Mouse (Mus musculus) layer of hippocampus, adult 18-20 months (tissue): ENCODE data around the gene Sgf29. TPM values are rescaled to one million over a fixed set of nuclear protein-coding genes. Genes with fewer than 3 reads are reported as not detected.

Source experiments
- DNase-seq, 2 experiments: peaks; one replicate each; pipeline ENCODE4 v3.0.0; 2022; ENCODE audit warnings: low spot score in 2 of 2
- total RNA-seq, 2 experiments: library from RNA; stranded (reverse); gene quantifications; 2 replicates each; pipeline ENCODE4 v1.2.3; 2021

Gene Sgf29
- total RNA-seq, 2 experiments from 2014 or later = 26.1 to 33.5 TPM

- DNase-seq = peak in 1 of 2 experiments; percentile 37
Observed at GRCm38 (mm10) chr7:126702861-126703756, 54.0 kb downstream of the Sgf29 start.

- peak in 1 of 2 experiments; percentile 48 for DNase-seq
Observed at GRCm38 (mm10) chr7:126703757-126704077, 54.6 kb downstream of the Sgf29 start.

- peak; percentile 90 to 94 for DNase-seq
Observed at GRCm38 (mm10) chr7:126704121-126704980, 55.2 kb downstream of the Sgf29 start.

- DNase-seq = no peak
Observed at GRCm38 (mm10) chr7:126707442-126708174, 58.5 kb downstream of the Sgf29 start, which contains the start of gene Coro1a. Coro1a (minus strand) TSS chr7:126707787.

GRCm38 (mm10) chr7:126708175-126708952, 59.3 kb downstream of the Sgf29 start:
- no peak for DNase-seq

- DNase-seq = no peak
Observed at GRCm38 (mm10) chr7:126710266-126710665, 61.2 kb downstream of the Sgf29 start.

- DNase-seq = no peak
Observed at GRCm38 (mm10) chr7:126711910-126712309, 62.8 kb downstream of the Sgf29 start.

GRCm38 (mm10) chr7:126715679-126716078, 66.6 kb downstream of the Sgf29 start:
- no peak for DNase-seq

GRCm38 (mm10) chr7:126717566-126717965, 68.5 kb downstream of the Sgf29 start:
- no peak for DNase-seq

- DNase-seq = peak in 1 of 2 experiments; percentile 49
Observed at GRCm38 (mm10) chr7:126718787-126719337, 69.8 kb downstream of the Sgf29 start.

GRCm38 (mm10) chr7:126721635-126722034, 72.5 kb downstream of the Sgf29 start:
- DNase-seq = no peak

Other genes starting within 250 kb of the Sgf29 start
- not detected for gene Cd19, start 234.4 kb upstream of the Sgf29 start, total RNA-seq
- gene Rabep2, start 220.6 kb upstream of the Sgf29 start, total RNA-seq = 10 to 100 TPM; 14.2 to 15.2 TPM
- gene Atp2a1, start 186.2 kb upstream of the Sgf29 start, total RNA-seq = 1 to 10 TPM; 1.0 TPM
- 10 to 100 TPM; 75.0 to 76.4 TPM for gene Sh2b1, start 173.9 kb upstream of the Sgf29 start, total RNA-seq
- 10 to 100 TPM; 78.7 to 84.1 TPM for gene Tufm, start 161.9 kb upstream of the Sgf29 start, total RNA-seq
- 100 to 1,000 TPM; 116 to 121 TPM for gene Atxn2l, start 145.9 kb upstream of the Sgf29 start, total RNA-seq
- 100 to 1,000 TPM; 180 to 184 TPM for gene Eif3c, start 82.9 kb upstream of the Sgf29 start, total RNA-seq
- under 1 TPM; 0.62 to 0.94 TPM for gene Apobr, start 64.4 kb upstream of the Sgf29 start, total RNA-seq
- gene Cln3, start 63.5 kb upstream of the Sgf29 start, total RNA-seq = 10 to 100 TPM; 27.5 to 32.1 TPM
- not detected for gene Il27, start 54.4 kb upstream of the Sgf29 start, total RNA-seq
- 1 to 10 TPM; 6.8 to 8.8 TPM for gene Nupr1, start 18.4 kb upstream of the Sgf29 start, total RNA-seq
- gene Sult1a1, start 27.1 kb downstream of the Sgf29 start, total RNA-seq = 10 to 100 TPM in 1 of 2 experiments, 1 to 10 TPM in 1; 9.5 to 11.6 TPM
- gene Bola2, start 46.1 kb downstream of the Sgf29 start, total RNA-seq = 100 to 1,000 TPM; 105 to 106 TPM
- 10 to 100 TPM; 17.3 to 17.4 TPM for gene Slx1b, start 46.5 kb downstream of the Sgf29 start, total RNA-seq
- 100 to 1,000 TPM; 121 to 122 TPM for gene Coro1a, start 58.5 kb downstream of the Sgf29 start, total RNA-seq
- 100 to 1,000 TPM; 174 to 194 TPM for gene Mapk3, start 110.3 kb downstream of the Sgf29 start, total RNA-seq
- gene Gdpd3, start 117.0 kb downstream of the Sgf29 start, total RNA-seq = 1 to 10 TPM; 2.2 to 4.6 TPM
- gene Ypel3, start 127.6 kb downstream of the Sgf29 start, total RNA-seq = 100 to 1,000 TPM; 286 to 300 TPM
- gene Tbx6, start 132.2 kb downstream of the Sgf29 start, total RNA-seq = under 1 TPM; 0.56 to 0.64 TPM
- gene Ppp4c, start 143.2 kb downstream of the Sgf29 start, total RNA-seq = 10 to 100 TPM; 48.9 to 54.5 TPM
- 10 to 100 TPM; 62.4 to 68.1 TPM for gene Fam57b, start 148.4 kb downstream of the Sgf29 start, total RNA-seq
- not detected for gene 4930451I11Rik, start 182.3 kb downstream of the Sgf29 start, total RNA-seq
- gene Doc2a, start 198.1 kb downstream of the Sgf29 start, total RNA-seq = 10 to 100 TPM; 15.8 to 18.5 TPM
- gene Hirip3, start 212.7 kb downstream of the Sgf29 start, total RNA-seq = 10 to 100 TPM; 25.8 to 30.9 TPM
- 10 to 100 TPM; 48.4 to 55.6 TPM for gene Ino80e, start 213.1 kb downstream of the Sgf29 start, total RNA-seq
- gene Taok2, start 235.4 kb downstream of the Sgf29 start, total RNA-seq = 100 to 1,000 TPM; 156 to 160 TPM